Mouse (Mus musculus): ENCODE measurements around the gene Retsat. TPM values are rescaled to one million over a fixed set of nuclear protein-coding genes. Genes with fewer than 3 reads are reported as not detected.
A peak's percentile ranks its signal among the peaks of the same experiment; 100 is the strongest.

The Retsat gene
- polyA plus RNA-seq, 1 experiment from 2014 or later, result 15.3 TPM

- Histone ChIP-seq H3K9ac (no peak overlapping the region), H3K4me2 (no peak overlapping the region), H3K27ac (no peak overlapping the region), H3K4me3 (no peak overlapping the region), H3K27me3 (replicated peaks) (no peaks in the 10 kb centered on the region), H3K9me3 (replicated peaks) (no peaks in the 10 kb centered on the region), H3K36me3 (peaks cover 80% of the 10 kb centered on the region), H3K4me1 (peaks cover 27% of the 10 kb centered on the region)
- no peak for ATAC-seq
- WGBS (ENCODE audit: insufficient replicate concordance), result 73% methylated on average over 4 of the region's 4 CpGs
Observed at GRCm38 (mm10) chr6:72610261-72610660, 12.0 kb downstream of the Retsat start.

DNA sequence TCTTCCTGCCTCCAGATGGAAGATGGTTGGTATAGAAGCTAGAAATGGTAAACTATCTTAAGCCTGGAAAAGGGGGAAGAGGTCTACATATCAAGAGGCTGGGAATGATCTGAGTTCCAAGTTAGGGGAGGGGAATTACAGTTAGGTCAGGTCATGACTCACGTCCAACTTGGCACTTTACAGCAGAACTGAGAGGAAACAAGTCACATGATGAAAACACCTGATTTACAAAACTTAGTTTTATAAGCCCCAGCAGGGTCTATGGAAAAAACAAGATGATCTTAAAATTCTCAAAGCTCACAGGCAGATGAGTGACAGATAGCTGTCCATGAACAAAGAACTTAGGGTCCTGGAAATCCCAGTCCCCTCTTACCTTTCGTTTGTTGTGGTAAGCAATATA, 16.9 kb downstream of the Retsat start:
- Histone ChIP-seq H3K36me3 (peaks cover 37% of the 10 kb centered on the region), H3K4me1 (peaks cover 46% of the 10 kb centered on the region), H3K4me3 (peak overlapping the region; percentile 80), H3K27ac (no peak overlapping the region), H3K9me3 (replicated peaks) (no peaks in the 10 kb centered on the region), H3K27me3 (replicated peaks) (no peaks in the 10 kb centered on the region), H3K9ac (peak overlapping the region; percentile 82), H3K4me2 (peak overlapping the region; percentile 95)
- ATAC-seq, result no peak
- 29% methylated on average over 2 of the region's 2 CpGs for WGBS (ENCODE audit: insufficient replicate concordance)

DNA sequence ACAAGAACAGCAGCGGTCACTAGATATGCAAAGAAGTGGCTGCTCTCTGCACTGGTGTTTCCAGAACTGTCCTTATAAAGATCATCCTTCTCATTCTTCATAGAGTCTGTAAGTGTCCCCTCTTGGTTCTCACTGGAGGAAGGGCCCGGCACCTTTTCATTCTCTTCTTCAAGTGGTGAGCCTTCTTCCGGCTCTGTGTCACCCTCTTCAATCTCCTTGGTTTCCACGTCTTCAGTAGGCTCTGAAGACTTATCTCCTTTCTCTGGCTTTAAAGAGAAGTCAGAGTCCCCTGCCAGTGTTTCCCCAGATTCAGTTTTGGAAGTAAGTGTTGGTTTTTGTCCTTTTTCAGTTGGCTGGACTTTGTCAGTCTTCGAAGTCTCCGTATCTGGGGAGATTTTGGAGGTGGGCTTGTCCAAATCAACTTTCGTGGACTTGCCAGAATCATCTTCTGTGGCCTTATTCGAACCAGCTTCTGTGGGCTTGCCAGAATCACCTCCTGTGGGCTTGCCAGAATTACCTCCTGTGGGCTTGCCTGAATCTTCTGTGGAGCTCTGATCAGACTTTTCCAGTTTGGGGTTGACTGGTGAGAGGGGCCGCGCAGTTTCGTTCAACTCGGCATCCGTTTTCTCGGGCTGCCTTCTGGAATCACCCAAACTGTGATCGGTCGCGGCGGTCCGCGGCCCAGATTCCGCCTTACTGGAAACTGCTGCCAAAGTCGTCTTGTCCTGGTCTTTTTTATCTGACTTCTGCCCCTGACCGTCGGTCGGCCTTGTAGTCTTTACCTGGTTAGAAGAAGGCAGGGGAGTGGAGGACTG, 17.5 kb downstream of the Retsat start:
- peaks cover 51% of the 10 kb centered on the region for H3K4me1 ChIP-seq
- peaks cover 31% of the 10 kb centered on the region for H3K36me3 ChIP-seq
- peak overlapping the region; percentile 82 for H3K9ac ChIP-seq
- H3K9me3 ChIP-seq (replicated peaks), result no peaks in the 10 kb centered on the region
- peak overlapping the region; percentile 89 for H3K27ac ChIP-seq
- H3K4me2 ChIP-seq, result peak overlapping the region; percentile 95
- no peaks in the 10 kb centered on the region for H3K27me3 ChIP-seq (replicated peaks)
- 14% methylated on average over 25 of the region's 25 CpGs for WGBS (ENCODE audit: insufficient replicate concordance)
- peak overlapping the region; percentile 80 for H3K4me3 ChIP-seq
- no peak for ATAC-seq

DNA sequence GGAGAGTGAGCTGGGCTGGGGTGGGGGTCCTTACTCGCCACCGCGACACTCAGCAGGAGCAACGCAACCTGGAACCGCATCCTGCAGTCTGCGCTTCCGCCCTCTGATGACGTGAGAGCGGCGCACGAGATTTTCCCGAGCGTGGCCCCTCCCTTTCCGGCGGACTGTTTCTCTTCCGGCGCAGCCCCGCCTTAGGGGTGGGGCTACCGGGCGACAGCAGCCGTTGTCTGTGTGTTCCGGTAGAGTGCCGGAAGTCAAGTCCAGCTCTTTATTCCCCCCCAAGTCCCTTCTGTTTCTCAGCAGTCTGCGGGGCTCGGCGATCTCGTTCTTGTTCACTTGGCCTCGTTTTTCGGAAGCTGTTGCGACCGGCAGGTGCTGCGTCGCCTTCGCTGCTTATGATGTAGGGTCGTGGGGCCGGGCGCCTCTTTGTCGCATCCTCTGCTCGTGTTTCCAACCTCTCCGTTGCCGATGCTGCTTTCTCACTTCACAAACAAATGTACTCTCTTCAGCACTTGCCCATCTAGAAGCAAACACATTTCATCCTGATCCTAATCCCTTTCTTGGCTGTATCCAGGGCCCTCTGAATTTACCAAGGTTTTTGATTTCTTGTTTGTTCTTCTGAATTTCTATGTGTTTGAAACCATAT, 18.5 kb downstream of the Retsat start, which contains the start of gene Tgoln1:
Gene Tgoln1, minus strand, starts transcription at position 358 of the 646 bp plus-strand sequence.
- Histone ChIP-seq H3K9me3 (replicated peaks) (no peaks in the 10 kb centered on the region), H3K4me3 (peak within 1 kb of the TSS; percentile 80), H3K4me2 (peak within 1 kb of the TSS; percentile 95), H3K27ac (peak within 1 kb of the TSS; percentile 89), H3K4me1 (peaks cover 59% of the 10 kb centered on the region), H3K36me3 (peaks cover 21% of the 10 kb centered on the region), H3K9ac (peak within 1 kb of the TSS; percentile 82), H3K27me3 (replicated peaks) (no peaks in the 10 kb centered on the region)
- peak; percentile 95 for ATAC-seq
- under 1% methylated on average over 41 of the region's 41 CpGs for WGBS (ENCODE audit: insufficient replicate concordance)

DNA sequence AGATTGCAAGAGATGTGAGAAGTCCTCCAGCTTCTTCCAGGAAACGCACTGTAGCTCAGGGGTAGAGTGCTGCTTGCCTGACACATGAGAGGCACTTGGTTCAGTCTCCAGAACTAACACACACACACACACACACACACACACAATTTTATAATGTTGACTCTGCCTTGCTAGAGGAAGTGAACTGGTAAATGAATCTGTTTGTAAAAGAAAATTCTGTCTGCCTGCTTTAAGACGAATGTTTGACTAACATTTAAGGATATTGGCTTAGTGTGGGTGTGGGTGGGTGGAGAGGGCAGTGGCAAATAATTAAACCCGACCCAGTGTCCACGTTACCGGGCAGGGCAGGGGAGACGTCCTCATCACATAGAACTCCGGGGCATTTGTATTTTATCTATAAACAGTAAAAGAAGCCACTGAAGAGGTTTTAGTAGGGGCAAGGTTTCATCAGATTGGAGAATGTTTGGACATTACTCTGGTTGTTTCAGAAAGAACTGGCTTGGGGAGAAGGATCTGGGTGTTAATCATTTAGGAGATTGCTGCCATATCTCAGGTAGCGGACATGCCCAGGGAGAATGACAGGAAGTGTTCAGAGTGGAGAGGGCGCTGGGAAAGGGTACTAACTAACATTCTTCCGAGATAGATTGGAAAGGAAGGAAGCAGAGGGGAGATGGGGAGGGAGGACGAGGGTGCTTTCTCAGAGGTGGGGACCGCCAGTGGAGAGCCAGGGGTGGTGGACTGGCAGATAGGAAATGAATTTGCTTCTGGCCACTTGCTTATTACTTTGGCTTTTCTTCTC, 21.7 kb downstream of the Retsat start:
- WGBS (ENCODE audit: insufficient replicate concordance), result 22% methylated on average over 12 of the region's 12 CpGs

DNA sequence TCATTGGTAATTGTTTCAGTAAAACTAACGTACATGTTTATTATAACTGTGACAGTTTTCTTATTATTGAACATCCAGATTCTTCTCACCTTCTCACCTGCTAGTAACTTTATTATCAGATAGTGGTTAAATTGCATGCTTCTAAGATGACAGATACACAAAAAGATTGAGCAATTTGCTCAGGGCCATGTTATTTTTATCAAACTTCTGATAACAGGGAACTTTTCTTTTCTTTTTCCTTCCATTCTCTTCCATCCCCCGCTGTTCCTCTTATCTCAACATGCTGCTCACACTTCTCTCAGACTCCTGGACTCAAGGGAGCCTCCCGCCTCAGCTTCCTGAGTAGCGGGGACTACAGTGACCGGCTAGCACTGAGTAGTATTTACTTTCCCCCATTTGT, 22.6 kb downstream of the Retsat start:
- no peak for ATAC-seq
- Histone ChIP-seq H3K27ac (no peak overlapping the region), H3K36me3 (no peaks in the 10 kb centered on the region), H3K4me1 (peaks cover 32% of the 10 kb centered on the region), H3K27me3 (replicated peaks) (no peaks in the 10 kb centered on the region), H3K9ac (no peak overlapping the region), H3K4me3 (no peak overlapping the region), H3K4me2 (no peak overlapping the region), H3K9me3 (replicated peaks) (no peaks in the 10 kb centered on the region)
- 33% methylated on average over 5 of the region's 5 CpGs for WGBS (ENCODE audit: insufficient replicate concordance)

More for the DNA sequence above, 21.7 kb downstream of the Retsat start:
- H3K9me3 ChIP-seq (replicated peaks), result no peaks in the 10 kb centered on the region
- H3K4me3 ChIP-seq, result no peak overlapping the region
- H3K4me2 ChIP-seq, result peak overlapping the region; percentile 33
- no peaks in the 10 kb centered on the region for H3K36me3 ChIP-seq
- no peaks in the 10 kb centered on the region for H3K27me3 ChIP-seq (replicated peaks)
- H3K27ac ChIP-seq, result peak overlapping the region; percentile 53
- no peak overlapping the region; the same call in 1 of the 2 replicates for H3K9ac ChIP-seq
- peaks cover 42% of the 10 kb centered on the region for H3K4me1 ChIP-seq
- no peak for ATAC-seq

- ATAC-seq, result no peak
- WGBS (ENCODE audit: insufficient replicate concordance), result 47% methylated on average over 3 of the region's 3 CpGs
- no peak overlapping the region for H3K9ac ChIP-seq
Observed at GRCm38 (mm10) chr6:72622917-72623316, 24.6 kb downstream of the Retsat start.

GRCm38 (mm10) chr6:72623661-72624402, 25.6 kb downstream of the Retsat start:
- Histone ChIP-seq H3K27ac (no peak overlapping the region), H3K27me3 (replicated peaks) (no peaks in the 10 kb centered on the region), H3K36me3 (peaks cover 7% of the 10 kb centered on the region; the same call in 1 of the 2 replicates), H3K4me3 (no peak overlapping the region), H3K4me2 (no peak overlapping the region), H3K9ac (no peak overlapping the region), H3K9me3 (replicated peaks) (no peaks in the 10 kb centered on the region), H3K4me1 (peaks cover 21% of the 10 kb centered on the region)
- ATAC-seq, result no peak
- 71% methylated on average over 8 of the region's 8 CpGs for WGBS (ENCODE audit: insufficient replicate concordance)

More at GRCm38 (mm10) chr6:72622917-72623316, 24.6 kb downstream of the Retsat start:
- peaks cover 5% of the 10 kb centered on the region; the same call in 1 of the 2 replicates for H3K36me3 ChIP-seq
- no peak overlapping the region for H3K4me2 ChIP-seq
- no peak overlapping the region for H3K27ac ChIP-seq
- H3K4me3 ChIP-seq, result no peak overlapping the region
- H3K27me3 ChIP-seq (replicated peaks), result no peaks in the 10 kb centered on the region
- H3K4me1 ChIP-seq, result peaks cover 21% of the 10 kb centered on the region
- no peaks in the 10 kb centered on the region for H3K9me3 ChIP-seq (replicated peaks)

- Histone ChIP-seq H3K27me3 (replicated peaks) (no peaks in the 10 kb centered on the region), H3K4me3 (no peak overlapping the region), H3K9me3 (replicated peaks) (no peaks in the 10 kb centered on the region), H3K36me3 (peaks cover 18% of the 10 kb centered on the region), H3K27ac (no peak overlapping the region), H3K9ac (no peak overlapping the region), H3K4me1 (peaks cover 4% of the 10 kb centered on the region; the same call in 1 of the 2 replicates), H3K4me2 (no peak overlapping the region)
- no peak for ATAC-seq
- WGBS (ENCODE audit: insufficient replicate concordance), result 67% methylated on average over 7 of the region's 7 CpGs
Observed at GRCm38 (mm10) chr6:72626391-72626790, 28.1 kb downstream of the Retsat start.

GRCm38 (mm10) chr6:72627276-72627675, 29.0 kb downstream of the Retsat start:
- Histone ChIP-seq H3K9ac (no peak overlapping the region), H3K4me3 (no peak overlapping the region), H3K4me1 (no peaks in the 10 kb centered on the region), H3K27ac (no peak overlapping the region), H3K9me3 (replicated peaks) (no peaks in the 10 kb centered on the region), H3K36me3 (peaks cover 22% of the 10 kb centered on the region), H3K27me3 (replicated peaks) (no peaks in the 10 kb centered on the region), H3K4me2 (no peak overlapping the region)
- WGBS (ENCODE audit: insufficient replicate concordance), result 88% methylated on average over 16 of the region's 16 CpGs
- no peak for ATAC-seq

DNA sequence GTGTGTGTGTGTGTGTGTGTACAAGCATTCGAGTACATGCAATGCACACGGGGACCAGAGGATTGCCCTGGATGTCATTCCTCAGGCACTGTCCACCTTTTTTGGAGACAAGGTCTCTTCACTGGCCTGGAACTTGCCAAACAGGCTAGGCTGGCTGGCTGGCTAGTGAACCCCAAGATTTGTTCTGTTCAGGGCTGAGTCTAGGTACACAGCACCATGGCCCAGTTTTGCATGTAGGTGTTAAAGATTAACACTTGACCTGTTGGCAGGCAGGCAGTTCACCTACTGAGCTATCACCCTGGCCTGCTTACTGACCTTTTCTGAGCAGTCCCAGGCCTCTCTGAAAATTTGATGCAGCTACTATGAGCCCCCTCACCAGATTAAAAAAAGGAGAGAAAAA, 32.1 kb downstream of the Retsat start:
- H3K9me3 ChIP-seq (replicated peaks), result no peaks in the 10 kb centered on the region
- H3K4me3 ChIP-seq, result no peak overlapping the region
- H3K4me2 ChIP-seq, result no peak overlapping the region
- WGBS (ENCODE audit: insufficient replicate concordance), result 77% methylated on average over 2 of the region's 2 CpGs
- no peaks in the 10 kb centered on the region for H3K27me3 ChIP-seq (replicated peaks)
- ATAC-seq, result no peak
- peaks cover 22% of the 10 kb centered on the region for H3K36me3 ChIP-seq
- H3K9ac ChIP-seq, result no peak overlapping the region
- no peak overlapping the region for H3K27ac ChIP-seq
- H3K4me1 ChIP-seq, result peaks cover 7% of the 10 kb centered on the region; the same call in 1 of the 2 replicates
